Mouse (Mus musculus) lung, embryonic 16.5 days (tissue): ENCODE data around the gene Efcab10. TPM values are rescaled to one million over a fixed set of nuclear protein-coding genes. Genes with fewer than 3 reads are reported as not detected.

Experiments used
- ATAC-seq: fragments of 200-750 bp; cut with Nextera tagmentation; 2 replicates; pipeline ENCODE4 v1.8.0; 2017; ENCODE audit warnings: low read depth, mild to moderate bottlenecking, moderate library complexity
- H3K27ac ChIP-seq: fragments of 300-500 bp; sonication (generic); 2 replicates; pipeline ENCODE4 v1.5.1; 2014; ENCODE audit warnings: mild to moderate bottlenecking, control low read depth, low read length
- H3K27me3 ChIP-seq: fragments of 300-500 bp; sonication (generic); 2 replicates; pipeline ENCODE4 v1.6.1; 2014; ENCODE audit warnings: low read depth, low read length, mixed read lengths; ENCODE audit not compliant: control insufficient read depth, insufficient read depth
- H3K36me3 ChIP-seq: fragments of 300-500 bp; sonication (generic); 2 replicates; pipeline ENCODE4 v1.6.1; 2014; ENCODE audit warnings: low read length; ENCODE audit not compliant: control insufficient read depth, insufficient read depth
- H3K4me1 ChIP-seq: fragments of 300-500 bp; sonication (generic); replicated peaks from 2 replicates; pipeline ENCODE4 v1.6.1; 2014; ENCODE audit warnings: low read length, mixed read lengths; ENCODE audit not compliant: control insufficient read depth, insufficient read depth
- H3K4me2 ChIP-seq: fragments of 300-500 bp; sonication (generic); 2 replicates; pipeline ENCODE4 v1.6.1; 2014; ENCODE audit warnings: low read depth, low read length, control low read depth
- H3K4me3 ChIP-seq: fragments of 300-500 bp; sonication (generic); 2 replicates; pipeline ENCODE4 v1.5.1; 2014; ENCODE audit warnings: mild to moderate bottlenecking, low read length, control low read depth
- H3K9ac ChIP-seq: fragments of 300-500 bp; sonication (generic); 2 replicates; pipeline ENCODE4 v1.6.1; 2014; ENCODE audit warnings: low read length, control low read depth
- H3K9me3 ChIP-seq: fragments of 300-500 bp; sonication (generic); 2 replicates; pipeline ENCODE4 v1.6.1; 2016; ENCODE audit warnings: low read length; ENCODE audit not compliant: control insufficient read depth
- WGBS: fragments of 180-500 bp; shearing (Covaris S2); extraction: QIAGEN DNeasy Blood & Tissue Kit; methylation state at CpG from one replicate; pipeline ENCODE4 v1.1.7; 2014; 5-methylcytosine and 5-hydroxymethylcytosine counted together
- polyA plus RNA-seq: library from polyadenylated mRNA; unstranded; fragments of >200 nt; fragmentation: Nextera tagmentation; extraction: Ambion mirVana; gene quantifications from 2 replicates; pipeline ENCODE4 v1.2.1, GENCODE M21; 2015

Gene Efcab10
- polyA plus RNA-seq, result 4.0 and 6.0 TPM in 2 replicates

- H3K9me3 ChIP-seq, result no peaks in the 10 kb centered on the region
- H3K27ac ChIP-seq, result no peak within 1 kb of the TSS
- WGBS, result 11% methylated on average over 24 of the region's 24 CpGs
- peak within 1 kb of the TSS; percentile 30 for H3K4me3 ChIP-seq
- peaks cover 7% of the 10 kb centered on the region; the same call in 1 of the 2 replicates for H3K4me1 ChIP-seq
- peak within 1 kb of the TSS; percentile 50; the same call in 1 of the 2 replicates for H3K9ac ChIP-seq
- peak within 1 kb of the TSS; percentile 65 for H3K4me2 ChIP-seq
- 0 out of 2 replicates have a peak, but pooled peaks have one; percentile 28 for ATAC-seq
- H3K36me3 ChIP-seq, result no peaks in the 10 kb centered on the region
- H3K27me3 ChIP-seq, result no peaks in the 10 kb centered on the region
Measured at GRCm38 (mm10) chr12:33394804-33395623, at the start of gene Efcab10. Efcab10 (plus strand) TSS chr12:33394854.

DNA sequence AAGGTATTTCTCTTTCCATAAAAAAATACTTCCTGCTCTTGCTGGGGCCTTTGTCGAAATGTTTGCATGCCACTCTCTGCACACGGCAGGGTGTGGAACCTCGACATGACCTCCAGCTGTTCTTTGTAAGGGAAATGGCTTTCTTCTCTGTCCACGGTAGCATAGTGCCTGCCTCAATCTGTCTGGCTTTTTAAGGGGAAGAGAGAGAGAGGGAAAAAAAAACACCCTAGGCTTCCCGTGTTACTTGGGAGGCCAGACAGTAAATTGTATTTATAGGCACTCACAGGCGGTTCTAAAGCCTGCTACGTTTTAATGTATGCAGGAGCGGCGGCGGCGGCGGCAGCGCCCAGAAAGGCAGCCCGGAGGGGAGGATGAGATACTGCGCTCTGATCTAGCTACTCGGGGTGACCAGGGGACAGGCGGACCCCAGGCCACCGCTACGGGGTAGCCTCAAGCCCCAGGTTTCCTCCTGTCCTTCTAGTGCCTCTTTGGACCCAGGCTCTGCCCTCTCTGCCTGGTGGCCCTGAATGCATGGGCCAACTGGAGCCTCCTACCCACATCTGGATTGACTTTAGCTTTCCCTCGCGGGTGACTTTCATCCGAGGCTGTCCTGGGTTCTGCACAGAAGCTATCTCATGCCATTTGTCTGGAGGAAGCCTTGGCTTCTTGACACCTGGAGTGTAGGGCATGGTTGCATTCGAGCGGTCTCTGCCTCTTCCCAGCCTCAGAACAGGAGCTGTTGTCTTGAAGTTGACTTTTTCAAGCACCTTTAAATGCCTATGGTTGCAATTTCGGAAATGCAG, 49.5 kb upstream of the Efcab10 start:
- no peak for ATAC-seq
- peaks cover 7% of the 10 kb centered on the region; the same call in 1 of the 2 replicates for H3K36me3 ChIP-seq
- H3K4me2 ChIP-seq, result peak overlapping the region; percentile 31; the same call in 1 of the 2 replicates
- H3K4me1 ChIP-seq, result peaks cover 15% of the 10 kb centered on the region
- H3K4me3 ChIP-seq, result no peak overlapping the region
- 0 out of 2 replicates have a peak, but pooled peaks cover 2% of the 10 kb centered on the region for H3K9me3 ChIP-seq
- H3K9ac ChIP-seq, result peak overlapping the region; percentile 33; the same call in 1 of the 2 replicates
- H3K27ac ChIP-seq, result no peak overlapping the region
- H3K27me3 ChIP-seq, result no peaks in the 10 kb centered on the region
- 22% methylated on average over 25 of the region's 25 CpGs for WGBS

- Histone ChIP-seq H3K27me3 (no peaks in the 10 kb centered on the region), H3K9ac (no peak overlapping the region), H3K4me3 (no peak overlapping the region), H3K36me3 (peaks cover 9% of the 10 kb centered on the region; the same call in 1 of the 2 replicates), H3K9me3 (0 out of 2 replicates have a peak, but pooled peaks cover 3% of the 10 kb centered on the region), H3K4me1 (peaks cover 15% of the 10 kb centered on the region), H3K27ac (no peak overlapping the region), H3K4me2 (no peak overlapping the region)
- no peak for ATAC-seq
- WGBS, result 58% methylated on average over 23 of the region's 23 CpGs
Measured at GRCm38 (mm10) chr12:33345773-33346435, 48.8 kb upstream of the Efcab10 start.

DNA sequence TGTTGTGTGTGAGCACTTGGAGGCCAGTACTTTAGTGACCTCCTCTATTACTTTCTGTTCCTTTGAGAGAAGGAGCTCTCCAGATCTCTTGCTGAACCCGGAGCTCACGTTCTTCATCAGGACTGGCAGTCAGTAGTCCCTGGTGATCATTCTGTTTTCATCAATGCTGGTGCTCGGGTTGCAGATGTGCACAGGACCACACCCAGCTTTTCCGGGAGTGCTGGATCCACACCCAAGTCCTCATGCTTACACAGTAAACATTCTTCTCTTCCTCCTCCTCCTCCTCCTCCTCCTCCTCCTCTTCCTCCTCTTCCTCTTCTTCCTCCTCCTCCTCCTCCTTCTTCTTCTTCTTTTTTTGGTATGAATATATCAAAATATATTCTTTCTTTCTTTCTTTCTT, 42.0 kb upstream of the Efcab10 start:
- Histone ChIP-seq H3K4me3 (no peak overlapping the region), H3K27ac (no peak overlapping the region), H3K27me3 (no peaks in the 10 kb centered on the region), H3K4me2 (no peak overlapping the region), H3K4me1 (no peaks in the 10 kb centered on the region), H3K36me3 (peaks cover 11% of the 10 kb centered on the region), H3K9me3 (peaks cover 3% of the 10 kb centered on the region; the same call in 1 of the 2 replicates), H3K9ac (no peak overlapping the region)
- no peak for ATAC-seq
- WGBS, result 61% methylated on average over 4 of the region's 4 CpGs

- Histone ChIP-seq H3K9ac (no peak overlapping the region), H3K27ac (no peak overlapping the region), H3K4me1 (peaks cover 4% of the 10 kb centered on the region; the same call in 1 of the 2 replicates), H3K27me3 (no peaks in the 10 kb centered on the region), H3K4me2 (no peak overlapping the region), H3K36me3 (peaks cover 7% of the 10 kb centered on the region), H3K9me3 (no peaks in the 10 kb centered on the region; the same call in 1 of the 2 replicates), H3K4me3 (no peak overlapping the region)
- no peak for ATAC-seq
- WGBS, result 80% methylated on average over 10 of the region's 10 CpGs
Measured at GRCm38 (mm10) chr12:33358345-33358744, 36.3 kb upstream of the Efcab10 start.

DNA sequence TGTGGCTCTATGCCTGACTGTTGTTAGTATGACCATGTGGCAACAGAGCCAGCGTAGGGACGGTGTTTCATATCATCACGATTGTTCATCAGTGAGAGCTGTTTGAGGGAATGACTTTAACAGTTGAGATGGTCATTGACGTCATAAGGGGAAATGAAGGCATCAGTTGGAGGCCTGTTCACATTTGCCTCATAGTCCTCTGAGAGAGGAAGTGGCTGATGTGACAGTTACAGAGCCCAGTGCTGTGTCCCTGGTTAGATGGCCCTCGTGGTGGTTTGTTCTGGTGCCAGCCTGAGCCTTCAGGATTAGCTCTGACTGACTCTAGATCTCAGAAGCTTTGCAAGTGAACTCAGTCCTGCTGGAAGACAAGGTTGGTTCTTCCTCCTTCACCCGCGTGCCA, 35.4 kb upstream of the Efcab10 start:
- no peaks in the 10 kb centered on the region for H3K9me3 ChIP-seq
- peaks cover 4% of the 10 kb centered on the region; the same call in 1 of the 2 replicates for H3K4me1 ChIP-seq
- no peak overlapping the region for H3K4me3 ChIP-seq
- peaks cover 3% of the 10 kb centered on the region; the same call in 1 of the 2 replicates for H3K36me3 ChIP-seq
- no peak for ATAC-seq
- H3K9ac ChIP-seq, result no peak overlapping the region
- H3K4me2 ChIP-seq, result no peak overlapping the region
- no peak overlapping the region for H3K27ac ChIP-seq
- no peaks in the 10 kb centered on the region for H3K27me3 ChIP-seq
- 94% methylated on average over 7 of the region's 7 CpGs for WGBS

DNA sequence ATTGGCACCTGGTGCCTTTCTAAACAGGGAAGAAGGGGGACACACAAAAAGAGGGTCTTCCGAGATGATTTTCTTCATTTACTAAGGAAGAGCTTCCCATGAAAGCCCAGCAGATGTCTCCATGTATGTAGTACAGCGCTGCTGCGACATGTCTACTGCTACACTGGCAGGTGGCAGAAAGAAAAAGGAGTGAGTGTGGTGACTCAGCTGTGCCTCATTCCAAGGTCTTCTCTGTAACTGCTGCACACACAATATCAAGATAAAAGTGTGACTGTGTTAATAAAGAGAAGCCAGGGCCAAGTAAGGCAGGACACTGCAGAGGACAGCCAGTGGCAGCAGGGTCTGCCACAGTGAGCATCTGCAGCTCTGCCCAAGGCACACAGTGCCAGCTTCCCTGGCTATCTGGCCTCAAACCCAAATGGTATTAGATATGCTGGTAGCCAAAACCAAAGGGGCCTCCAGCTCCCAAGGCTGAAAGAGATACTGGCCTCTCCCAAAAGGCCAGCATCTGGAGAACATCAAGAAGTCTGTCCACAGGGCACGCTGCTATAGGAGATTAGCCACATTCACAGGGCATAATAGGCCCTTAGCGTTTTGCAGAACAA, 34.7 kb upstream of the Efcab10 start:
- no peaks in the 10 kb centered on the region for H3K27me3 ChIP-seq
- peaks cover 3% of the 10 kb centered on the region; the same call in 1 of the 2 replicates for H3K36me3 ChIP-seq
- H3K4me1 ChIP-seq, result peaks cover 4% of the 10 kb centered on the region; the same call in 1 of the 2 replicates
- no peak overlapping the region for H3K4me2 ChIP-seq
- no peak for ATAC-seq
- 82% methylated on average over 5 of the region's 5 CpGs for WGBS
- no peak overlapping the region for H3K27ac ChIP-seq
- H3K9me3 ChIP-seq, result no peaks in the 10 kb centered on the region
- no peak overlapping the region for H3K9ac ChIP-seq
- H3K4me3 ChIP-seq, result no peak overlapping the region

DNA sequence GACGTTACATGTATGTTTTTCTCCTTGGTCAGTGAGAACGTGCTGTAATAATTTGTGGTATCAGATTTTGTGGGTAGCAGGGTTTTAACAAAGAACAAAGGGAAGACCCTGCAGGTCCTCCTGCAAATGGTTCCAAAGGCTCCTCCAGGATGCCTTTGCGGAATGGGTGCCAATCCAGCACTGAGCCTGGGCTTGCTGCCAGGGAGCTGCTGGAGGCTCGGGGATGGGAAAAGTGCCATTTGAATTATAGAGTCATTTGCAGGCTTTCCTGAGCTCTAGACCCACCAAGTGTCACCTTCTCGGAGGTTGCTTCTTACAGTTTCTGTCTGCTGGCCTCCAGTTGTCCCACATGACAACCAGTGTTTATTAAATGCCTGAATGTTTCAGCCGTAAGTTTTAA, 33.9 kb upstream of the Efcab10 start:
- H3K4me3 ChIP-seq, result no peak overlapping the region
- H3K27ac ChIP-seq, result no peak overlapping the region
- no peaks in the 10 kb centered on the region for H3K27me3 ChIP-seq
- H3K9me3 ChIP-seq, result no peaks in the 10 kb centered on the region
- H3K4me1 ChIP-seq, result peaks cover 4% of the 10 kb centered on the region; the same call in 1 of the 2 replicates
- no peak overlapping the region for H3K9ac ChIP-seq
- WGBS, result 37% methylated on average over 6 of the region's 6 CpGs
- H3K36me3 ChIP-seq, result peaks cover 3% of the 10 kb centered on the region; the same call in 1 of the 2 replicates
- ATAC-seq, result no peak
- H3K4me2 ChIP-seq, result no peak overlapping the region
